Mouse (Mus musculus) lung, postnatal 36 days (tissue): ENCODE measurements around the gene Pfdn4.

Experiments used
- DNase-seq: peaks from one replicate; pipeline ENCODE4 v3.0.0; 2022; ENCODE audit warnings: mixed read lengths

Gene Pfdn4

DNA sequence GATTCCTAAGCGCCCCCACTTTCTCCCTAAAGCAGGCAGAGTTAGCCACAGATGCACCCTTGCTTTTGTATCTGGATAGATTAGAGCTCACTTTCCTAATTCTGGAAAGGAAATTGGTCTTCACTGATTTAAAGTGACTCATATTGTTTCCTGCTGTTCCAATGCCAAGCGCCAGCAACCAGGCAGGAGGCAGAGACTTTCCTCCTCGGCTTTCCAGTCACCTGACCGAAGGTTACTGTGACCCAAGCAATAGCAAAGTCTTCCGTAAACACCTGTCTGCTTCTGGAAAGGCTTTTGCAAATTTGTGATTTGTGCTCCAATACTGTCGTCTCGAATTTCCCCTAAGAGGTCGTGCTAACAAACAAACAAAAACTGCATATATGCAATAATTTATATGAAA, 1.8 kb downstream of the Pfdn4 start:
- no peak for DNase-seq

GRCm38 (mm10) chr2:170503343-170503742, 7.1 kb downstream of the Pfdn4 start:
- DNase-seq, result no peak

GRCm38 (mm10) chr2:170503983-170504382, 7.8 kb downstream of the Pfdn4 start:
- DNase-seq, result no peak

DNA sequence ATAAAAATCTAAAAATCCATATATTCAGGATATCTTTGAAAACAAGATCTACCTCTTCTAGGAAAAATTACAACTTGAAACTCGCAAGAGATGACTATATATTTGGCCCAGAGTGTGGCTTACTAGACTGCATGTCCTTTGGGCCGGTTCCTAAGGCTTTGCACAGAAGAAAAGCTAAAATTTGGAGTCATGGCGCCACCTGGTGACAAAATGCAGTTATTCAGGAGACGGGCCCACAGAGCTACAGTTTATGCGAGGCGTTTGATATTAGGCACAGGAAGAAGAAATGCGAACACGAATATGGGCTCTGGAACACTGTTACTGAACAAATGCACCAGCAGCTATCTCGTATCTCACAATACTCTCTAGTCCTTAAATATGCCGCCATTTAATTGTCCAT, 11.5 kb downstream of the Pfdn4 start:
- peak; percentile 89 for DNase-seq

DNA sequence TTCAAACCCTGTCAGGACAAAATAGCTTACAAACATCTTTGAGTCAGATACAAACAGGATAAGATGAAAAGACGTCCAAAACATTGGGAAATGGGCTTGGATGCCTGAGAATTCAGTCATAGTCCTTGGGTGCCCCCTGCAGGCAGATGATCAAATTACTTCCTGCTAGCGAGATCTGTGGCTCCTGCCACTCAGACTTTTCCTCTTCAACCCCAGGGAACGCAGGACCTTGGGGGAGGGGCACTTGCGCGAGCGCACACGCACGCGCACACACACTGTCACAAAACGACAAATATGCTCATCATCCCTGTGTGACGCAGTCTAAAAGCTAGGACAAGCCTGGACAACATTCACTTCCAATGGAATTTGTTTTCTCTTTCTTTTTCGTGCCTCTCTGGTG, 12.6 kb downstream of the Pfdn4 start:
- DNase-seq, result peak; percentile 96

GRCm38 (mm10) chr2:170511073-170511891, 15.1 kb downstream of the Pfdn4 start:
- DNase-seq, result peak; percentile 94

DNA sequence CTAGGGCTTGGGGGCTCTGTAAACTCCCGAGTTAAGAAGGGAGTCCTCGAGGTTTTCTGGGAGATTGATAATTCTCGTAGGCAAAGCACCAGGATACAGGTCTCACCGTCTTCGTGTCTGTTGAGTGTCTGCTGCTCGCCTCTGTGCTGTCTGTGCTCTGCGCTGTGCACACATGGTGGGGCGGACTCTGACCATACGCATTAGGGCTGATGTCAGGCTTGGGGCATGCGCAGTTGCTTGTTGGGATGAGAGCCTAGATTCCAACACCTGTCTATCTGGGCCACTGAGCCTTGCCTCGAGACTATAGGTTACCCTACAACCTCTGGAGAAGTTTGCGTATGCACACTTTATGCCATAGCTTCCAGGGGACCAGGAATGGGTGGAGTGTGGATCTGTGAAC, 17.5 kb downstream of the Pfdn4 start:
- DNase-seq, result no peak

- DNase-seq, result peak; percentile 70
Measured at GRCm38 (mm10) chr2:170520321-170520971, 24.2 kb downstream of the Pfdn4 start.

- peak; percentile 60 for DNase-seq
Measured at GRCm38 (mm10) chr2:170526513-170526912, 30.3 kb downstream of the Pfdn4 start.

- no peak for DNase-seq
Measured at GRCm38 (mm10) chr2:170528061-170528460, 31.8 kb downstream of the Pfdn4 start.

GRCm38 (mm10) chr2:170529766-170530165, 33.5 kb downstream of the Pfdn4 start:
- DNase-seq, result no peak

DNA sequence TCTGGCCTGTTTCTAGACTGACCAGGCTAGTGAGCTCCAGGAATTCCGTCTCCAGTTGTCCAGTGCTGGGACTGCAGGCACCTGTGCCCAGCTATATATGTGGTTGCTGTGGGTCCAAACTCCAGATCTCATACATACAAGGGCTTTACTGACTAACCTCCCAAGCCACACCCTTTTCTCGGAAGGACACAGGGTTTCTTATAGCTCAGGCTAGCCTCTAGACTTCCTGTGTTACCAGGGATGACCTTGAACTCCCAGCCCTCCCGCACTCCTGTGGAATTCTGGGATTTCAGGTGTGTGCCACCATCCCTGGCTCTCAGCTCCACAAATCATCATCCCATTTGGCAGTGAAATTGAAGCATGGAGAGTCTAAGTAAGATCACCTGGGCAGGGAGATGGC, 34.0 kb downstream of the Pfdn4 start:
- DNase-seq, result no peak

DNA sequence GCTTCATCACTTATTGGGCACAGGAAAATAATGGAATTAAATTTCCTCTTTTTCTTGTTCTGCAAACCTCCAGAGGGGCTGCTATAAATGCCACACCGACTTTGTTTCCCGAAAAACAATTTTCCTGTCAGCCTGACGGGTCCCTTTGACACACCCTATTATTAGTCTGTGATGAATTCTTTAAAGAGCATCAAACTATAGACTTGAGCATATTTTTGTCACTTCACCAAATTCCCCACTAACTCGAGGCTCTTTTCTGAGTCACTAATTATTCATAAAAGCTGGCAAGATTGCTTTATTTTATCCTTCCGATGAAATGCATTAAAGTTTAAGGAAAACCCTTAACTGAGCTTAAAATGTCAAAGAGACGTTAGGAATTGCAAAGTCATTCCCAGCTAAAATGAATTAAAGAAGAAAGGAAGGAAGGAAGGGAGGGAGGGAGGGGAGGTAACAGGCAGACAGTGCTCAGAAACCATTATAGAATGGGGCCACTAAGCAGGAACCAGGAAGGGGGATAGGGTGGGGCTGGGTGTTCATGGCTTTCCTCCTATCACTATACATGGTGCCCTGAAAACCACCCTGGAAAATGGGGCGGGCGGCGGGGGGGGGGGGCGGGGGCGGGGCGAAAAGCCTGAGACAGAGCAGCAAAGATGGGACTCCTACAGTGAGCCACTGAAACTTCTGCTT, 38.0 kb downstream of the Pfdn4 start:
- no peak for DNase-seq

DNA sequence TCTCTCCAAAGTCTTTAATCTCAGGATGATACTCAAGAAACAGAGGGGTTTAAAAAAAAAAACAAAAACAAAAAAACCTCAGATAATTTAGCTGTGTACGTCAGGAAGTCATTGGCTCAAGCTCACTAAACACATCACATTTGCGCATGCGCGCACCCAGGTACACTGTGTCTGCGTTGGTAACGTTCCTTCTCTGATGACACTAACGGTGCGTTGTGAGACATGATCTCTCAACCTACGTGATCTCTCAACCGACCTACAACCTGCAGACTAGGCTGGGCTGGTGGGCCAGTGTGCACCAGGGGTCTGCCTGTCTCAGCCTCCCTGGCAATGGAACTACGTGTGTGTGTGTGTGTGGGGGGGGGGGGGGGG, 38.6 kb downstream of the Pfdn4 start:
- no peak for DNase-seq

- no peak for DNase-seq
Measured at GRCm38 (mm10) chr2:170535841-170536240, 39.6 kb downstream of the Pfdn4 start.

GRCm38 (mm10) chr2:170539211-170539610, 43.0 kb downstream of the Pfdn4 start:
- DNase-seq, result no peak

DNA sequence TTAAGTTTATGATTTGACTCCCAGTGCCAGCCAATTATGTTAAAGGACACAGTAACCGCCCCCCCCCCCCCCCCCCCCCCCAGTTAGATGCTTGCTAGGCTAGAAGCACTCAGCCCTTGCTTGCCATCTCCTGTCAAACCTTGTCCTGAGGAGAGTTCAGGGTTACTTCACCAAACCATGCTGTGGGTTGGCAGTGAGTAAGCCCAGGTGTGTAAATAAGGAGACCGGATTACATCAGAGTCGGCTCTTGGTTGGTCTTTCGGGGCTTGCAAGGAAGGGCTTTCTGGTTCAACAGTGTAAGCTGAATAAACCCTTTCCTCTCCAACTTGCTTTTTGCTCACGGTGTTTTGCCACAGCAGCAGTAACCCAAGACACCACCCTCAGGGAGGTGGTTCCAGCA, 47.4 kb downstream of the Pfdn4 start:
- DNase-seq, result peak; percentile 24

DNA sequence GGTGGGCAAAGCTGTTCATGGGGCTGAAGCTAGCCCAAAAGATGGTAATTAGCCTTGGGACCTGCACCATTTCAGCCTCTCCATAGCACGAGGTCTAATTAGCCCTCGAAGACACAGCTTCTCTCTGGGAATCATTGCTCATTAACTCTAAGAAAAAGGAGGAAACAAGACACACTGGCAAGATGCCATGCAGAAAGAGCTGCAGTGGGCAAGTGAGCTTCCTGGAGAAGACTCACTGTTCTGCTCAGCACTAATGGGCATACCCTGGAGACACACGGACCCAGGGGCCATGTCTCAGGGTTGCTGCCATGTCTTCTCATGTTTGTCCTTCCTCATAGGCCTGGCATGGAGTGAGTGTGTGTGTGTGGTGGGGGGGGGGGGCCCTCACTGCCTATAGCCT, 47.9 kb downstream of the Pfdn4 start:
- peak; percentile 3 for DNase-seq

DNA sequence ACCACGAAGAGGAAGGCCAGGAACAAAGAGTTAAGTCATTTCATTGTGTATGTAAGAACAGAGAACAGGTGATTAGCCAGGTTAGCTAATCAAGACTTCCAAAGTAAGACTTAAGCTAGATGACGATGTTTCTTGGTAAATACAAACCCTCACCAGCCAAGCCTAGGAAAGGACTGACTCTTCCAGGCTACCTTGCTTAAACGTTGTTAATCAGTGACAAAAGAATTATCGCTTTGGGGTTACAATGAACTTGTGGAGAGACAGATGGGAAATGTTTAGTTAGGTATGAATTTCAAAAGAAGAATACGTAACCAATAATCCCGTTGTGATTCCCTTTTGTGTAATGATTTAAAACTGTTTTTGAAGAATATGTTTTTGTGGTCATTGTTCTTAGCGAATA, 48.7 kb downstream of the Pfdn4 start:
- no peak for DNase-seq

GRCm38 (mm10) chr2:170545745-170546144, 49.5 kb downstream of the Pfdn4 start:
- DNase-seq, result no peak

DNA sequence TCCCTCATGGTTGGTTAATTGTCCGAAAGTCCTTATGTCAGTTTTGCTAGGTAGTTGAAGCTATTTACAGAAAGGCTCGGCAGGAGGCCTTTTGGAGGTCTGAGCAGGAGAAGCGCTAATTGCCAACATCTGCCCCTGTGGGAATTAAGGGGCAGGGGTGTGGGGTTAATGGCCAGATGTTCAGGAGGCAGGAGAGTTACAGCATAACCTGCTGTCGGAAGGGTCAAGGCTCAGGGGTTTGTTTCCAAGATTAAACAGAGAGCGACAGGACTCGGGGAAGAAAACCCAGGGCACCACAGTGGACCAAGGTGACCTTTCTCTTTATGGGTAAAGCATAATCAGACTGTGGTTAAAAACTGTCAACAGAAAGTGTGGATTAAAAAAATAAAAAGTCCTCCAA, 51.3 kb downstream of the Pfdn4 start:
- DNase-seq, result no peak

DNA sequence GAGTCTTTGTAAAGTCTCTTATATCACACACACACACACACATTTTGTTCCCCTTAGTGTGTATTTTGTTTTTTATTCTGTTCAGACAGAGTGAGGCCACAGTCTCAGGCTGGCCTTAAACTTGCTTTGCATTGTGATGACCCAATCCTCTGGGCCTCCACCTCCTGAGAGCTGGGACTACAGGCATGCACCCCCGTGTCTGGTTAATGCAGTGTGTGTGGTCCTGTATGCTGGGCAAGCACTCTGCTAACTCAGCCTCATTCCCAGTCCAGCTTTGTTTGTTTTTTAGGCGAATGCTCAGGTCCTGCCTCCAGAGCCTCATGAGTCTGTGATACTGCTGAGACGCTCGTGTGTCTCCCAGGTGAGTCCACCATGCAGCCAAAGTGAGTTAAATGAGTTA, 51.8 kb downstream of the Pfdn4 start:
- no peak for DNase-seq

- no peak for DNase-seq
Measured at GRCm38 (mm10) chr2:170549146-170549545, 52.9 kb downstream of the Pfdn4 start.

DNA sequence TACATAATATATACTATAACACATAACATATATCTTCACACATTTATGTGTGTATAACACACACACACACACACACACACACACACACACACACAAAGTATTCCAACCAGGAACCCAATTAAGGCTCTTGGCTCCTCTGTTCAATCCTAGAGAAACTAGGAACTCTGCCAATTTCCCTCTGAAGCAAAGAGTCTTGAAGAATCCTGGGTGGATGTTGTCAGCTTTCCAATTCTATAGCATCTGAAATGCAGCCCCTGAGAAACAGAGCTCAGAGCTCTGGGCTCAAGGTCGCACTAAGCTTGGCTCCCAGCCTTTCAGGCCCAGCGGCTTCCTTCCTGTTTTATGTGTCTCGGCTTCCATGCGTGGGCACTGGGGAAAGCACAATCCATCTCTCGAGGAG, 54.0 kb downstream of the Pfdn4 start:
- no peak for DNase-seq
